Mouse (Mus musculus) cerebellum, adult 2 months (tissue): Measurements from ENCODE around the gene Sertad3.
A peak's percentile ranks its signal among the peaks of the same experiment; 100 is the strongest.

ENCODE experiments used
- CTCF ChIP-seq: fragments of 200-500 bp; IDR thresholded peaks from 2 replicates; pipeline ENCODE4 v1.5.1; 2011; ENCODE audit warnings: low read depth, mild to moderate bottlenecking, control low read depth, low read length, moderate library complexity, borderline replicate concordance; ENCODE audit not compliant: insufficient read depth
- POLR2A ChIP-seq: fragments of 200-500 bp; IDR thresholded peaks from 2 replicates; pipeline ENCODE4 v1.6.1; 2011; ENCODE audit warnings: low read length, control low read depth, borderline replicate concordance; ENCODE audit not compliant: insufficient read depth

DNA sequence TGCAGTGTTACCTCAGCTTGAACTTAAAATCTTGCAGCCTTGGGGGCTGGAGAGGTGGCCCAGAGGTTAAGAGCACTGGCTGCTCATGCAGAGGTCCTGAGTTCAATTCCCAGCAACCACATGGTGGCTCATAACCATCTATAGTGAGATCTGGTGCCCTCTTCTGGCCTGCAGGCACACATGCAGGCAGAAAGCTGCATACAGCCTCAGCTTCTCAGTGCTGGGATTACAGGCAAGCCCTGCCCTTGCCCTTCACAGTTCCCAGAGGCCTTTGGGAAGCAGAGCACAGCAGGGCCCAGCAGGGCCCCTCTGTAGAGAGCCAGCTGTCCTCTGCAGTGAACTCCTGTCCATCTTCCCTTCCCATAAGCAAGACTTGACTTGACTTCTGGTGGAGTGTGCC lies 46.5 kb downstream of the Sertad3 start:
- TF ChIP-seq CTCF (0 out of 2 replicates have a peak, but pooled peaks have one; percentile 11), POLR2A (no peak)
